Mouse (Mus musculus): ENCODE measurements around the gene Amotl1. TPM values are rescaled to one million over a fixed set of nuclear protein-coding genes. Genes with fewer than 3 reads are reported as not detected.

Gene Amotl1
- total and polyA plus RNA-seq, 2 experiments, result 4.0 to 5.0 TPM

DNA sequence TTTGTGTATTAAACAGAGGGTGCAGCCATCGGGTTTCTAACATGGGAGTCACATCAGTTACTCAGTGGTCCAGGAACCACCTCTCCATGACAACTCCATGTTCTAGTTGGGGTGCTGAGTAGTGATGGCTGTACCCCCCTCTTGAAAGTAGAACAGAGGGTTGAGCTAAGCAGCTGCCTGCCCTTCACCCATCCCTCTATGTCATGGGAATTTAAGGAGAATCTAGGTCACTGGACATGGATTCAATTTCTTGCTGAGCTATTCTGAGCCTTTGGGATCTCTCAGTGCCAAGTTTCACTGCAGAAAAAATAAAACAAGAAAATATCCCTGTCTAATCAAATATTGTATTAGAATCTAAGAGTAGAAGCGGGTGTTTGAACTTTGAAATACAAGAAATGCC, 18.7 kb upstream of the Amotl1 start:
- no peak for TF ChIP-seq POLR2A (IDR thresholded peaks at IDR 0.05; ENCODE audit: extremely low read depth, insufficient read depth, low read length)
- TF ChIP-seq CTCF (IDR thresholded peaks at IDR 0.05; ENCODE audit: low read depth, low read length), result no peak
- H3K4me1 ChIP-seq (ENCODE audit: control insufficient read depth, insufficient read depth, low read length), result no peaks in the 10 kb centered on the region
- no peak overlapping the region for H3K27ac ChIP-seq (replicated peaks; ENCODE audit: insufficient read depth, low read depth, low read length)
- H3K27me3 ChIP-seq (ENCODE audit: control insufficient read depth, insufficient read depth, low read length), result no peaks in the 10 kb centered on the region
- DNase-seq (ENCODE audit: extremely low read depth, low read depth, low spot score), result no peak
- H3K36me3 ChIP-seq (ENCODE audit: control insufficient read depth, insufficient read depth, low read length), result no peaks in the 10 kb centered on the region
- no peaks in the 10 kb centered on the region for H3K79me2 ChIP-seq (ENCODE audit: control insufficient read depth, insufficient read depth, low read length)
- H3K9ac ChIP-seq (ENCODE audit: low read depth, low read length), result no peak overlapping the region
- H3K4me3 ChIP-seq (ENCODE audit: insufficient read depth, low read depth, low read length), result no peak overlapping the region
- 90% methylated on average over 2 of the region's 2 CpGs for WGBS

DNA sequence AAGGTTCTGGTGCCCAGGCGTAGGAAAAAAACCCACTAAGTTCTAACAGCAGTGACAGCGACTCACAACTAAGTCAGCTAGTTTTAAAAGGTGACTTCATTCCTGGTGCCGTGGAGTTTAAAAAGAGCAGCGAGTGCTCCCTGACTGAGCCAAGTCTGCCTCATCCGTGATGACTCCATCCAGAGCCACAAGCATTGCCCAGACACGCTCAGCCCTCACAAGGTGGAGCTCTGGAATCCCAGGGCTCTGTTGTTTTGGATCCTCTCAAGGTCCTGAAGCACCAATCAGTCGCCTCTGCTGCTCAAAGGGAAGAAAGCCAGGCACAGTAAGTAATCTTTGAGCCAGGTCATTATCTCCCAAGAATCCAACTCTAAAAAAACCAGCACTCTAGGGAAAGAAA, 18.0 kb upstream of the Amotl1 start:
- H3K79me2 ChIP-seq (ENCODE audit: control insufficient read depth, insufficient read depth, low read length), result no peaks in the 10 kb centered on the region
- no peaks in the 10 kb centered on the region for H3K27me3 ChIP-seq (ENCODE audit: control insufficient read depth, insufficient read depth, low read length)
- no peaks in the 10 kb centered on the region for H3K4me1 ChIP-seq (ENCODE audit: control insufficient read depth, insufficient read depth, low read length)
- no peak for TF ChIP-seq POLR2A (IDR thresholded peaks at IDR 0.05; ENCODE audit: extremely low read depth, insufficient read depth, low read length)
- no peak for TF ChIP-seq CTCF (IDR thresholded peaks at IDR 0.05; ENCODE audit: low read depth, low read length)
- H3K4me3 ChIP-seq (ENCODE audit: insufficient read depth, low read depth, low read length), result no peak overlapping the region
- WGBS, result 78% methylated on average over 7 of the region's 7 CpGs
- no peak overlapping the region for H3K9ac ChIP-seq (ENCODE audit: low read depth, low read length)
- H3K27ac ChIP-seq (replicated peaks; ENCODE audit: insufficient read depth, low read depth, low read length), result no peak overlapping the region
- no peaks in the 10 kb centered on the region for H3K36me3 ChIP-seq (ENCODE audit: control insufficient read depth, insufficient read depth, low read length)
- no peak for DNase-seq (ENCODE audit: extremely low read depth, low read depth, low spot score)

DNA sequence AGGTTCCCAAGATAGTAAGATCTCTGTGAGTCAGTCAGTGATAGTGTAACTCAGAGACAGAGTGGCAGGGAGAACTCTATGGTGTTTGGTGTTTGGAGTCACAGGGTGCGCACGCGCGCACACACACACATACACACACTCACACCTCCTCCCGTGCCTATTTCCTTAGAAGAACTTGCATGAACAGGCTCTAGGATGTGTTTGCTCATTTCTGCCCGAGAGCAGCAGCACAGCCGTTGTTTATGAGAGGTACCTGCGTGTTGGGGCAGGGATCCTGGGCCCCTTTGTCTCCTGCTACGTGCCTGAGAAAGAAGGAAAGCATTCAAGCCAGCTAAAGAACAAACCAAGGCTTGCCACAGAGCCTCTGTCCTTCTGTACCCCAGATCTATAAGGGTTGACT, 17.3 kb upstream of the Amotl1 start:
- H3K36me3 ChIP-seq (ENCODE audit: control insufficient read depth, insufficient read depth, low read length), result no peaks in the 10 kb centered on the region
- no peak for TF ChIP-seq CTCF (IDR thresholded peaks at IDR 0.05; ENCODE audit: low read depth, low read length)
- TF ChIP-seq POLR2A (IDR thresholded peaks at IDR 0.05; ENCODE audit: extremely low read depth, insufficient read depth, low read length), result no peak
- H3K4me1 ChIP-seq (ENCODE audit: control insufficient read depth, insufficient read depth, low read length), result no peaks in the 10 kb centered on the region
- no peak overlapping the region for H3K4me3 ChIP-seq (ENCODE audit: insufficient read depth, low read depth, low read length)
- no peak overlapping the region for H3K27ac ChIP-seq (replicated peaks; ENCODE audit: insufficient read depth, low read depth, low read length)
- 84% methylated on average over 9 of the region's 9 CpGs for WGBS
- H3K79me2 ChIP-seq (ENCODE audit: control insufficient read depth, insufficient read depth, low read length), result no peaks in the 10 kb centered on the region
- DNase-seq (ENCODE audit: extremely low read depth, low read depth, low spot score), result no peak
- no peak overlapping the region for H3K9ac ChIP-seq (ENCODE audit: low read depth, low read length)
- no peaks in the 10 kb centered on the region for H3K27me3 ChIP-seq (ENCODE audit: control insufficient read depth, insufficient read depth, low read length)

DNA sequence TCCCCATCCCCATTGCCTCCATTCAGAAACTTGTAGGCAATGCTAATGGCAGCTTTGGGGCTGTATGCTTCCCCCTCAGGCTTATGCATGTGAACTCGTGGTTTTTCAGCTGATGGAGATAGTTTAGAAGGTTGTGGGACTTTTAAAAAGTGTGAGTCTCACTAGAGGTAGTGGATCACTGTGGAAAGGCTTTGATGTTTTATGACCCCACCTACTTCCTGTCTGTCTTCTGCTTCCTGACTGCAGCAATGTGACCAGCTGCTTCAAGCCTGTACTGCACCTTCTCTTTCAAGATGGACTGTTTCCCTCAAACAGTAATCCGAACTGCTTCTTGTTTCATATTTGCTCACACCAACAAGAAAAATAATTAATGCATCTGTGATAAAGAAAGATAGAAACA, 13.1 kb upstream of the Amotl1 start:
- no peak overlapping the region for H3K9ac ChIP-seq (ENCODE audit: low read depth, low read length)
- no peak overlapping the region for H3K27ac ChIP-seq (replicated peaks; ENCODE audit: insufficient read depth, low read depth, low read length)
- no peak overlapping the region for H3K4me3 ChIP-seq (ENCODE audit: insufficient read depth, low read depth, low read length)
- H3K79me2 ChIP-seq (ENCODE audit: control insufficient read depth, insufficient read depth, low read length), result no peaks in the 10 kb centered on the region
- H3K27me3 ChIP-seq (ENCODE audit: control insufficient read depth, insufficient read depth, low read length), result no peaks in the 10 kb centered on the region
- H3K36me3 ChIP-seq (ENCODE audit: control insufficient read depth, insufficient read depth, low read length), result no peaks in the 10 kb centered on the region
- 46% methylated on average over 2 of the region's 2 CpGs for WGBS
- no peak for TF ChIP-seq POLR2A (IDR thresholded peaks at IDR 0.05; ENCODE audit: extremely low read depth, insufficient read depth, low read length)
- no peak for TF ChIP-seq CTCF (IDR thresholded peaks at IDR 0.05; ENCODE audit: low read depth, low read length)
- no peak for DNase-seq (ENCODE audit: extremely low read depth, low read depth, low spot score)
- no peaks in the 10 kb centered on the region for H3K4me1 ChIP-seq (ENCODE audit: control insufficient read depth, insufficient read depth, low read length)

DNA sequence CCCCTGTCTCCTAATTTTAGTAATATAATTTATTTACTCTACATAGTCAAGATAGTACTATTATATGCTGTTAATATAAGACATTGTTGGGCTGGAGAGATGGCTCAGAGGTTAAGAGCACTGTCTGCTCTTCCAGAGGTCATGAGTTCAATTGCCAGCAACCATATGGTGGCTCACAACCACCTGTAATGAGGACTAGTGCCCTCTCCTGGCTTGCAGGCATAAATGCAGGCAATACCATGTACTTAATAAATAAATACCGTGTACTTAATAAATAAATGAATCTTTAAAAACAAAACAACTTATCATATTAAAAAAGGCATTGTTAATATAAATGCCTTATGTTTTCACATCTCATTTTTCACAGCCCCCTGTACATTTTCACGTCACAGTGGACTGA, 9.2 kb upstream of the Amotl1 start:
- 85% methylated on average over 2 of the region's 2 CpGs for WGBS

DNA sequence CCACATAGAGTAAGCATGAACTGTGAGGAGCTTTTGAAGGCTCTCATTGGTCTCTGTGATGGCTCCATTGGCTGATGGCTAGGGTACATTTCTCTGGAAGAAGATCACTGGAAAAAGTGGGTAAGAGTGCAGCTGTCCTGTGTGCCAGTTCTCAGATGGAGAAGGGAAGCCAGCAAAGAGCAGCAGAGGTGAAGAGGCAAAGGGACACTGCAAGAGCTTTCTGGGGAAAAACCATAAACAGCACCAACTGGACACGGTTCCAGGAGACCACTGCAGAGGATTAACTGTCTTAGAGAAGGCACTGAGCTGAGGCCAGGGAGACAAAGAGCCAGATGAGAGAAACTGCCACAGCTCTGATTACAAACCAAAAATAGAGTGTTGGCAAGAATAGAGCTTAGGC, 7.9 kb upstream of the Amotl1 start:
- no peak for TF ChIP-seq POLR2A (IDR thresholded peaks at IDR 0.05; ENCODE audit: extremely low read depth, insufficient read depth, low read length)
- no peak for TF ChIP-seq CTCF (IDR thresholded peaks at IDR 0.05; ENCODE audit: low read depth, low read length)
- Histone ChIP-seq H3K9ac (ENCODE audit: low read depth, low read length) (no peak overlapping the region), H3K27ac (replicated peaks; ENCODE audit: insufficient read depth, low read depth, low read length) (no peak overlapping the region), H3K79me2 (ENCODE audit: control insufficient read depth, insufficient read depth, low read length) (no peaks in the 10 kb centered on the region), H3K4me3 (ENCODE audit: insufficient read depth, low read depth, low read length) (no peak overlapping the region), H3K27me3 (ENCODE audit: control insufficient read depth, insufficient read depth, low read length) (no peaks in the 10 kb centered on the region), H3K36me3 (ENCODE audit: control insufficient read depth, insufficient read depth, low read length) (no peaks in the 10 kb centered on the region), H3K4me1 (ENCODE audit: control insufficient read depth, insufficient read depth, low read length) (no peaks in the 10 kb centered on the region)
- 81% methylated on average over 1 of the region's 1 CpGs for whole genome bisulfite sequencing
- DNase-seq (ENCODE audit: extremely low read depth, low read depth, low spot score), result peak; percentile 25

More for the DNA sequence above, 9.2 kb upstream of the Amotl1 start:
- Histone ChIP-seq H3K27ac (replicated peaks; ENCODE audit: insufficient read depth, low read depth, low read length) (no peak overlapping the region), H3K4me3 (ENCODE audit: insufficient read depth, low read depth, low read length) (no peak overlapping the region), H3K4me1 (ENCODE audit: control insufficient read depth, insufficient read depth, low read length) (no peaks in the 10 kb centered on the region), H3K36me3 (ENCODE audit: control insufficient read depth, insufficient read depth, low read length) (no peaks in the 10 kb centered on the region), H3K9ac (ENCODE audit: low read depth, low read length) (no peak overlapping the region), H3K79me2 (ENCODE audit: control insufficient read depth, insufficient read depth, low read length) (no peaks in the 10 kb centered on the region), H3K27me3 (ENCODE audit: control insufficient read depth, insufficient read depth, low read length) (no peaks in the 10 kb centered on the region)
- TF ChIP-seq CTCF (IDR thresholded peaks at IDR 0.05; ENCODE audit: low read depth, low read length) (no peak), POLR2A (IDR thresholded peaks at IDR 0.05; ENCODE audit: extremely low read depth, insufficient read depth, low read length) (no peak)
- DNase-seq (ENCODE audit: extremely low read depth, low read depth, low spot score), result peak; percentile 8

Measured in liver, adult 2 months (tissue).